Mouse (Mus musculus) embryonic facial prominence, embryonic 14.5 days (tissue): ENCODE data around the gene Ghrhr. TPM values are rescaled to one million over a fixed set of nuclear protein-coding genes. Genes with fewer than 3 reads are reported as not detected.
A peak's percentile ranks its signal among the peaks of the same experiment; 100 is the strongest.

Experiments
- ATAC-seq: fragments of 200-750 bp; cut with Nextera tagmentation; 2 replicates; pipeline ENCODE4 v1.8.0; 2017; ENCODE audit warnings: low read depth, moderate number of reproducible peaks, moderate TSS enrichment
- DNase-seq: peaks from one replicate; pipeline ENCODE4 v3.0.0-alpha.2; 2015; ENCODE audit warnings: low spot score
- H3K27ac ChIP-seq: fragments of 300-500 bp; sonication (generic); replicated peaks from 2 replicates; pipeline ENCODE4 v1.5.1; 2014; ENCODE audit warnings: low read depth, mild to moderate bottlenecking, low read length, moderate library complexity
- H3K27me3 ChIP-seq: fragments of 300-500 bp; sonication (generic); replicated peaks from 2 replicates; pipeline ENCODE4 v1.6.1; 2014; ENCODE audit warnings: low read length; ENCODE audit not compliant: control insufficient read depth, insufficient read depth
- H3K36me3 ChIP-seq: fragments of 300-500 bp; sonication (generic); 2 replicates; pipeline ENCODE4 v1.6.1; 2014; ENCODE audit warnings: low read length, mixed read lengths; ENCODE audit not compliant: control insufficient read depth, insufficient read depth
- H3K4me1 ChIP-seq: fragments of 300-500 bp; sonication (generic); 2 replicates; pipeline ENCODE4 v1.6.1; 2014; ENCODE audit warnings: antibody characterized with exemption, low read length; ENCODE audit not compliant: control insufficient read depth, insufficient read depth
- H3K4me2 ChIP-seq: fragments of 300-500 bp; sonication (generic); 2 replicates; pipeline ENCODE4 v1.6.1; 2014; ENCODE audit warnings: low read depth, mild to moderate bottlenecking, low read length, moderate library complexity, mixed read lengths
- H3K4me3 ChIP-seq: fragments of 300-500 bp; sonication (generic); 2 replicates; pipeline ENCODE4 v1.5.1; 2014; ENCODE audit warnings: low read depth, mild to moderate bottlenecking, low read length
- H3K9ac ChIP-seq: fragments of 300-500 bp; sonication (generic); 2 replicates; pipeline ENCODE4 v1.6.1; 2014; ENCODE audit warnings: low read depth, mild to moderate bottlenecking, low read length, moderate library complexity, mixed read lengths
- H3K9me3 ChIP-seq: fragments of 300-500 bp; sonication (generic); 2 replicates; pipeline ENCODE4 v1.6.1; 2016; ENCODE audit warnings: low read length; ENCODE audit not compliant: control insufficient read depth
- WGBS: fragments of 180-500 bp; shearing (Covaris S2); extraction: QIAGEN DNeasy Blood & Tissue Kit; methylation state at CpG from one replicate; pipeline ENCODE4 v1.1.7; 2014; 5-methylcytosine and 5-hydroxymethylcytosine counted together
- polyA plus RNA-seq: library from polyadenylated mRNA; unstranded; fragments of >200 nt; fragmentation: Nextera tagmentation; extraction: Ambion mirVana; gene quantifications from 2 replicates; pipeline ENCODE4 v1.2.1, GENCODE M21; 2014

Ghrhr gene
- polyA plus RNA-seq, 1 experiment from 2014 or later, result not detected

- peaks cover 8% of the 10 kb centered on the region; the same call in 1 of the 2 replicates for H3K4me1 ChIP-seq
- H3K9ac ChIP-seq, result no peak overlapping the region
- no peak overlapping the region for H3K27ac ChIP-seq
- H3K4me3 ChIP-seq, result no peak overlapping the region
- DNase-seq (peak; percentile 56), ATAC-seq (peak; percentile 74)
- 61% methylated on average over 8 of the region's 8 CpGs for WGBS
- no peaks in the 10 kb centered on the region for H3K9me3 ChIP-seq
- H3K36me3 ChIP-seq, result no peaks in the 10 kb centered on the region
- no peak overlapping the region for H3K4me2 ChIP-seq
- H3K27me3 ChIP-seq, result no peaks in the 10 kb centered on the region
Observed at GRCm38 (mm10) chr6:55435266-55436159, 59.4 kb downstream of the Ghrhr start.

GRCm38 (mm10) chr6:55437919-55438318 is 61.8 kb downstream of the Ghrhr start:
- no peaks in the 10 kb centered on the region for H3K9me3 ChIP-seq
- DNase-seq, result no peak
- no peak overlapping the region for H3K9ac ChIP-seq
- no peak overlapping the region for H3K4me3 ChIP-seq
- no peak overlapping the region for H3K27ac ChIP-seq
- no peaks in the 10 kb centered on the region for H3K27me3 ChIP-seq
- no peaks in the 10 kb centered on the region for H3K36me3 ChIP-seq
- peaks cover 8% of the 10 kb centered on the region; the same call in 1 of the 2 replicates for H3K4me1 ChIP-seq
- no peak for ATAC-seq
- 44% methylated on average over 3 of the region's 3 CpGs for WGBS
- no peak overlapping the region for H3K4me2 ChIP-seq

Other genes with a start within 250 kb of the Ghrhr start
- gene Crhr2, start 243.3 kb upstream of the Ghrhr start, polyA plus RNA-seq, result 0.51 and 0.84 TPM in 2 replicates
- 4.2 and 5.9 TPM in 2 replicates for gene Inmt, start 201.3 kb upstream of the Ghrhr start, polyA plus RNA-seq
- 16.2 and 18.2 TPM in 2 replicates for gene Mindy4, start 172.9 kb upstream of the Ghrhr start, polyA plus RNA-seq
- gene Aqp1, start 39.9 kb upstream of the Ghrhr start, polyA plus RNA-seq, result 20.4 and 20.5 TPM in 2 replicates
- 5.1 and 5.2 TPM in 2 replicates for gene Adcyap1r1, start 75.7 kb downstream of the Ghrhr start, polyA plus RNA-seq